In genomic region chr5:96238797-96239196, GRCm38 (mm10) we compare ENCODE assay signal across 25 mouse cellular contexts. TPM values are rescaled to one million over a fixed set of nuclear protein-coding genes. Genes with fewer than 3 reads are reported as not detected.
DNase-seq lines count a peak whose midpoint lies in the region; ATAC-seq and TF ChIP-seq lines count a peak whose summit lies in the region.
"Had no signal": no experiment of that assay in that cellular context is flagged by ENCODE, and none has a peak within 500 bp of the region (broad histone marks: within the 10 kb centered on the region; RNA-seq: fewer than 3 reads in every experiment).

No protein-coding gene starts in this region.

- no peak overlapping the region for H3K4me2 ChIP-seq in hindbrain, embryonic 13.5 days
- H3K4me2 ChIP-seq: embryonic facial prominence, embryonic 12.5 days; embryonic facial prominence, embryonic 15.5 days; heart, embryonic 12.5 days; heart, embryonic 15.5 days; hindbrain, embryonic 15.5 days had no signal

- H3K27ac ChIP-seq in thymus, adult 2 months (ENCODE audit: control insufficient read depth, insufficient read depth, low read length) = no peak overlapping the region
- H3K27ac ChIP-seq in hindbrain, embryonic 13.5 days = no peak overlapping the region
- H3K27ac ChIP-seq: embryonic facial prominence, embryonic 12.5 days; embryonic facial prominence, embryonic 15.5 days; gastrocnemius, adult 2 months; heart, embryonic 15.5 days; hindbrain, embryonic 15.5 days had no signal

- 16% methylated on average over 5 of the region's 5 CpGs for whole genome bisulfite sequencing in thymus, adult 2 months
- WGBS in hindbrain, embryonic 13.5 days = 95% methylated on average over 5 of the region's 5 CpGs

- H3K9me3 ChIP-seq in hindbrain, embryonic 13.5 days = no peaks in the 10 kb centered on the region
- H3K9me3 ChIP-seq: embryonic facial prominence, embryonic 12.5 days; embryonic facial prominence, embryonic 15.5 days; heart, embryonic 12.5 days; heart, embryonic 15.5 days; hindbrain, embryonic 15.5 days had no signal

- no peak overlapping the region for H3K4me3 ChIP-seq in thymus, adult 2 months (ENCODE audit: control insufficient read depth, insufficient read depth, low read length)
- no peak overlapping the region for H3K4me3 ChIP-seq in hindbrain, embryonic 13.5 days
- H3K4me3 ChIP-seq: embryonic facial prominence, embryonic 12.5 days; embryonic facial prominence, embryonic 15.5 days; gastrocnemius, adult 2 months; heart, embryonic 12.5 days; heart, embryonic 15.5 days; hindbrain, embryonic 15.5 days had no signal

- no peaks in the 10 kb centered on the region for H3K36me3 ChIP-seq in thymus, adult 2 months (ENCODE audit: control insufficient read depth, insufficient read depth, low read length)
- peaks cover 31% of the 10 kb centered on the region for H3K36me3 ChIP-seq in hindbrain, embryonic 13.5 days

- no peak overlapping the region for H3K9ac ChIP-seq in hindbrain, embryonic 13.5 days
- H3K9ac ChIP-seq: embryonic facial prominence, embryonic 12.5 days; embryonic facial prominence, embryonic 15.5 days; forebrain, postnatal 0 days; heart, embryonic 12.5 days; heart, embryonic 15.5 days; hindbrain, embryonic 15.5 days had no signal

- no peaks in the 10 kb centered on the region for H3K27me3 ChIP-seq in thymus, adult 2 months (ENCODE audit: control insufficient read depth, insufficient read depth, low read length)
- H3K27me3 ChIP-seq in hindbrain, embryonic 13.5 days = no peaks in the 10 kb centered on the region
- H3K27me3 ChIP-seq: embryonic facial prominence, embryonic 12.5 days; embryonic facial prominence, embryonic 15.5 days; heart, embryonic 12.5 days; heart, embryonic 15.5 days; hindbrain, embryonic 15.5 days had no signal

- no peaks in the 10 kb centered on the region for H3K4me1 ChIP-seq in thymus, adult 2 months (replicated peaks; ENCODE audit: control insufficient read depth, insufficient read depth, low read length)
- no peaks in the 10 kb centered on the region for H3K4me1 ChIP-seq in hindbrain, embryonic 13.5 days (replicated peaks)
- H3K4me1 ChIP-seq: embryonic facial prominence, embryonic 12.5 days; embryonic facial prominence, embryonic 15.5 days; heart, embryonic 12.5 days; heart, embryonic 15.5 days; hindbrain, embryonic 15.5 days had no signal

- no peak for TF ChIP-seq CTCF in thymus, adult 2 months (IDR thresholded peaks at IDR 0.05; ENCODE audit: borderline replicate concordance, control insufficient read depth, extremely low read depth, insufficient read depth, low read length, poor library complexity)

- peak; percentile 20 for DNase-seq in thymus, adult 2 months
- DNase-seq in thymus, postnatal 4 days = no peak
- DNase-seq in thymus, postnatal 14 days = peak; percentile 26
- no peak for DNase-seq in heart, postnatal 4 days
- no peak for DNase-seq in right cerebral cortex, postnatal 25 days
- DNase-seq: adrenal gland, adult 8-10 months; adrenal gland, postnatal 25 days; cerebellum, adult 18-20 months; cerebellum, adult 9-10 months; cerebellum, postnatal 14 days; forebrain, postnatal 0 days; gastrocnemius, adult 2 months; gastrocnemius, postnatal 14 days; heart, adult 18-20 months; heart, postnatal 10 days; heart, postnatal 36 days had no signal

- peak; percentile 83 for ATAC-seq in monocyte, adult 5-6 weeks (replicated peaks; ENCODE audit: insufficient number of reproducible peaks, low FRiP score, low TSS enrichment, poor library complexity, severe bottlenecking)
- no peak for ATAC-seq in hindbrain, embryonic 13.5 days (ENCODE audit: low FRiP score)
- ATAC-seq: activated CD4-positive, CD25-positive, alpha-beta regulatory T cell, adult 4 months; forebrain, embryonic 14.5 days; forebrain, postnatal 0 days had no signal

- no peak for TF ChIP-seq POLR2A in thymus, adult 2 months (IDR thresholded peaks at IDR 0.05; ENCODE audit: control insufficient read depth, extremely low read depth, insufficient read depth, low read length, poor library complexity)

RNA-seq across cellular contexts. Expression of gene Mrpl1, which starts 29.5 kb away (rescaled TPM):
- 2.7 TPM in 2 replicates for polyA plus RNA-seq in thymus, adult 2 months (2012; rRNA removed)
- total RNA-seq in monocyte, adult 5-6 weeks (2017) = 17.3 to 46.7 TPM (median 42.3 TPM) in 3 replicates
- total RNA-seq in heart, postnatal 4 days (2021) = 10 to 100 TPM; 25.8 to 26.2 TPM
- polyA plus RNA-seq in hindbrain, embryonic 13.5 days (2015; fragmentation: Nextera tagmentation; extraction: Ambion mirVana) = 18.5 and 19.8 TPM in 2 replicates

Comparison
In these comparisons a context has a peak if more than half of its experiments do, and no peak if none do; other contexts are left out.
1. DNase-seq: peak in thymus, adult 2 months (single experiment) and thymus, postnatal 14 days (single experiment); none in thymus, postnatal 4 days (single experiment), heart, postnatal 4 days (single experiment) and right cerebral cortex, postnatal 25 days (single experiment).